Mouse (Mus musculus) CH12.LX (cell line): ENCODE measurements around the gene Matn4. TPM values are rescaled to one million over a fixed set of nuclear protein-coding genes. Genes with fewer than 3 reads are reported as not detected.

Experiments
- DNase-seq: peaks from one replicate; pipeline ENCODE4 v3.0.0-alpha.2; 2013; ENCODE audit errors: extremely low read depth
- H3K27ac ChIP-seq: 2 replicates; pipeline ENCODE4 v1.5.1; 2012; ENCODE audit warnings: low read depth, mild to moderate bottlenecking, control low read depth, moderate library complexity; ENCODE audit not compliant: insufficient read depth
- H3K27me3 ChIP-seq: replicated peaks from 2 replicates; pipeline ENCODE3; 2012; ENCODE audit warnings: inconsistent platforms
- H3K36me3 ChIP-seq, 2 experiments: replicated peaks in 1 of 2; 2 replicates each; pipeline versions ENCODE3 to v1.6.1; 2012; ENCODE audit warnings: inconsistent platforms in 1 of 2, low read length in 1 of 2, mild to moderate bottlenecking in 1 of 2, mixed read lengths in 1 of 2, moderate library complexity in 1 of 2; ENCODE audit not compliant: control insufficient read depth in 1 of 2, insufficient read depth in 1 of 2
- H3K4me1 ChIP-seq, 2 experiments: 2 replicates each; pipeline ENCODE4 v1.6.1; 2012; ENCODE audit warnings: inconsistent platforms in 1 of 2, moderate library complexity in 1 of 2; ENCODE audit not compliant: insufficient read depth in 2 of 2, control insufficient read depth in 1 of 2
- H3K4me2 ChIP-seq: 2 replicates; pipeline ENCODE4 v1.6.1; 2012; ENCODE audit warnings: low read depth, mild to moderate bottlenecking, control low read depth; ENCODE audit not compliant: poor library complexity, insufficient read depth, severe bottlenecking
- H3K4me3 ChIP-seq, 3 experiments: fragments of 150-350 bp in 1 of 3; sonication (generic) in 1 of 3; replicated peaks in 1 of 3; 2 replicates each; pipeline versions ENCODE3 to v1.5.1; 2011 to 2012; ENCODE audit warnings: low read depth in 2 of 3, low read length in 2 of 3, mild to moderate bottlenecking in 2 of 3, moderate library complexity in 2 of 3, control low read depth in 1 of 3, improper control_type of control experiment in 1 of 3, inconsistent platforms in 1 of 3, mixed read lengths in 1 of 3; ENCODE audit not compliant: poor library complexity in 1 of 3
- H3K79me2 ChIP-seq: replicated peaks from 2 replicates; pipeline ENCODE4 v1.6.1; 2012; ENCODE audit warnings: mild to moderate bottlenecking, moderate library complexity; ENCODE audit not compliant: control insufficient read depth, poor library complexity, insufficient read depth, severe bottlenecking; ENCODE audit errors: extremely low read depth
- H3K9ac ChIP-seq: 2 replicates; pipeline ENCODE4 v1.6.1; 2012; ENCODE audit warnings: low read depth, mild to moderate bottlenecking, control low read depth, moderate library complexity; ENCODE audit not compliant: insufficient read depth
- H3K9me3 ChIP-seq: replicated peaks from 2 replicates; pipeline ENCODE3; 2012; ENCODE audit warnings: low read length, inconsistent platforms, mixed read lengths
- BHLHE40 ChIP-seq: IDR thresholded peaks from 2 replicates; pipeline ENCODE4 v1.6.1; 2011; ENCODE audit warnings: mild to moderate bottlenecking, low read depth, low read length, improper control_type of control experiment
- EP300 ChIP-seq: IDR thresholded peaks from 2 replicates; pipeline ENCODE4 v1.6.1; 2011; ENCODE audit warnings: low read length, improper control_type of control experiment
- IRF4 ChIP-seq: IDR thresholded peaks from 2 replicates; pipeline ENCODE4 v1.6.1; 2014; ENCODE audit warnings: low read depth, mild to moderate bottlenecking, inconsistent platforms, low read length, improper control_type of control experiment
- JUND ChIP-seq: conservative IDR thresholded peaks from 2 replicates; pipeline ENCODE4 v1.6.1; 2011; ENCODE audit warnings: low read depth, low read length, improper control_type of control experiment
- MEF2A ChIP-seq: IDR thresholded peaks from 2 replicates; pipeline ENCODE4 v1.6.1; 2014; ENCODE audit warnings: low read depth, mild to moderate bottlenecking, inconsistent platforms, low read length, improper control_type of control experiment, borderline replicate concordance
- MXI1 ChIP-seq: IDR thresholded peaks from 2 replicates; pipeline ENCODE4 v1.6.1; 2011; ENCODE audit warnings: mild to moderate bottlenecking, low read depth, low read length, improper control_type of control experiment
- NRF1 ChIP-seq: IDR thresholded peaks from 2 replicates; pipeline ENCODE4 v1.6.1; 2014; ENCODE audit warnings: low read depth, mild to moderate bottlenecking, inconsistent platforms, low read length, improper control_type of control experiment, moderate library complexity
- PAX5 ChIP-seq: IDR thresholded peaks from 2 replicates; pipeline ENCODE4 v1.6.1; 2012; ENCODE audit warnings: low read length, inconsistent platforms, mixed read lengths
- POLR2A ChIP-seq: IDR thresholded peaks from 2 replicates; pipeline ENCODE4 v1.6.1; 2011; ENCODE audit warnings: low read depth, mild to moderate bottlenecking, improper control_type of control experiment, low read length
- RCOR1 ChIP-seq: conservative IDR thresholded peaks from 2 replicates; pipeline ENCODE4 v1.6.1; 2012; ENCODE audit warnings: low read depth, mild to moderate bottlenecking, inconsistent platforms, low read length, improper control_type of control experiment
- USF2 ChIP-seq: conservative IDR thresholded peaks from 2 replicates; pipeline ENCODE4 v1.6.1; 2011; ENCODE audit warnings: low read depth, low read length, improper control_type of control experiment
- ZNF384 ChIP-seq: IDR thresholded peaks from 2 replicates; pipeline ENCODE4 v1.6.1; 2012; ENCODE audit warnings: low read depth, low read length, improper control_type of control experiment, inconsistent platforms
- dilution Hi-C: fragments of 300-500 bp; cut with MboI; formaldehyde crosslinking; loops from 2 replicates; pipeline ENCODE4 v1.14.3; 2020; ENCODE audit warnings: low sequenced_read_pairs; ENCODE audit not compliant: extremely low pct_unique_long_range_greater_than_20kb, extremely low pct_ligation_motif_present
- in situ Hi-C: fragments of 300-500 bp; cut with MboI; formaldehyde crosslinking; loops from 3 replicates; pipeline ENCODE4 v1.14.3; 2019; ENCODE audit warnings: low sequenced_read_pairs, low pct_ligation_motif_present, low pct_unique_long_range_greater_than_20kb, mixed read lengths
- polyA plus RNA-seq: library from polyadenylated mRNA; unstranded; fragments of >175 nt; gene quantifications from 2 replicates; pipeline ENCODE4 v1.2.1, GENCODE M21; 2012; ENCODE audit warnings: low read depth; ENCODE audit not compliant: insufficient read length
- total RNA-seq, 2 experiments: library from RNA; depleted of rRNA; stranded (reverse); fragments of 300-350 nt in 1 of 2; fragments of >200 nt in 1 of 2; gene quantifications; 2 replicates each; pipeline ENCODE4 v1.2.3; 2012 to 2014

The Matn4 gene
- total and polyA plus RNA-seq, 3 experiments, result not detected

DNA sequence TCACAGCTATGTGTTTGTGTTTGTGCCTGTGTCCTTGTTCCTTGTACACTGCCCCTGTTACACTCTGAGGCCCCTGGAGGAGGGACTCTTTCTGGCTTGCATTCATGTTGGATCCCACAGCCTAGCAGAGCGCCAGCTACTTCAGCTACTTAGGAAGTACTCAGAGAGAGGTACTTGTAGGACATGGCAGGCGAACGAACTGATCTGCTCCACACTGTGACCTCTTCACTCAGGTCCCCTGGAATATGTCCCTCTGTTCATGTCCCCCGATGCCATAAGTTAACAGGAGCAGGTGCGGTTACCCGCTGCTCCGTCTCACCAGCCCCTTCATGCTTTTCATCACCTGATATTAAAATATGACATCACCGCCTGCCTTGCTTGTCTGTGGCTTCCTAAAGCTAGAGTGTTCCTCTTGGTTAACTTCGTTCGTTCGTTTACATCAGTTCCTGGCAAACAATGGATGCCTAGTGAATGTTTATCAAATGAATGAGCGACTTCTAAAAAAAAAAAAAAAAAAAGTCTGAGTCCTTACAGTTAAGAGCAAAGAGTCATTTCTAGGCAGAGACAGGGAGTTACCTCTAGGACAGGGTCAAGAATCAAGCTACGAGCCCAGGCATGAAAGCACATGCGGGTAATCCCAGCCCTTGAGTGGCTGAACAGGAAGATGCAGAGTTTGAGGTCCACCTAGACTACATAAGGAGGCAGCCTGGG is 48.2 kb upstream of the Matn4 start (continued):
- no peak for TF ChIP-seq EP300
- TF ChIP-seq, all 38 proteins: peak for 0

DNA sequence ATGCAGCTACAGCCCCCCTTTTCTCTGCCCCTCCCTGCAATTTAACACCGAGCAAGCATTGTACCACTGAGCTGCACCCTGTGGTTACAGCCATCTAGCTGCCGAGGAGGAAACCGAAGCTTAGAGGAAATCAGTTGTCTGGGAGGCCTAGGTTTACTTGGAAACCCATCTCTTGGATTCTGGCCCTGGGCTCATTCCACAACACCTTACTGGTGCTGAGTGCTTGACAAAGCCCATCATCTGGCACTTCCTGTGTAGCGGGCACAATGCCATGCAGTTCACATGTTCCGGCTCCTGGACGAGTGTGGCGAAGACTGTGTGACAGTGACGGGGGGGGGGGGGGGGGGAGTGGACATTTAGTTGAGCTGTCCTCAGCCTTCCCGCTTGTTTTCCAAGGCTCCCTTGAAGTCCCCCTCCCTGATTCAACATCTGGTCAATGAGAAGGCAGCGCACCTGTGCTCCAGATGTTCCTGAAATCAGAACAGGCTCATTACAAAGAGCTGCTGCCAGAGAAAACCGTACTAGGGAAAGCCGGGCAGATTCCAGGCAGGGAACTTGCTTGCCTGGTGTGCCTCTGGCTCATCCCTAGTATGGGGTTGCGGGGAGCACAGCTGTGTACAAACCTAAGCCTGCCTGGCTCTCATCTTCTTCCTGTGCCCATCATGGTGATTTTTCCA is 47.2 kb upstream of the Matn4 start:
- H3K36me3 ChIP-seq, result no peaks in the 10 kb centered on the region
- no peak overlapping the region for H3K4me3 ChIP-seq
- in situ Hi-C loops (no loop called here), dilution Hi-C loops (no loop called here)
- H3K4me1 ChIP-seq, result peaks cover 4 to 11% of the 10 kb centered on the region in 2 experiments
- no peaks in the 10 kb centered on the region for H3K79me2 ChIP-seq
- H3K27ac ChIP-seq, result no peak overlapping the region
- DNase-seq, result no peak
- no peak overlapping the region for H3K4me2 ChIP-seq
- H3K9ac ChIP-seq, result no peak overlapping the region
- peaks cover 46% of the 10 kb centered on the region for H3K27me3 ChIP-seq
- no peak for TF ChIP-seq MXI1
- no peak for TF ChIP-seq PAX5
- peaks cover 12% of the 10 kb centered on the region for H3K9me3 ChIP-seq

DNA sequence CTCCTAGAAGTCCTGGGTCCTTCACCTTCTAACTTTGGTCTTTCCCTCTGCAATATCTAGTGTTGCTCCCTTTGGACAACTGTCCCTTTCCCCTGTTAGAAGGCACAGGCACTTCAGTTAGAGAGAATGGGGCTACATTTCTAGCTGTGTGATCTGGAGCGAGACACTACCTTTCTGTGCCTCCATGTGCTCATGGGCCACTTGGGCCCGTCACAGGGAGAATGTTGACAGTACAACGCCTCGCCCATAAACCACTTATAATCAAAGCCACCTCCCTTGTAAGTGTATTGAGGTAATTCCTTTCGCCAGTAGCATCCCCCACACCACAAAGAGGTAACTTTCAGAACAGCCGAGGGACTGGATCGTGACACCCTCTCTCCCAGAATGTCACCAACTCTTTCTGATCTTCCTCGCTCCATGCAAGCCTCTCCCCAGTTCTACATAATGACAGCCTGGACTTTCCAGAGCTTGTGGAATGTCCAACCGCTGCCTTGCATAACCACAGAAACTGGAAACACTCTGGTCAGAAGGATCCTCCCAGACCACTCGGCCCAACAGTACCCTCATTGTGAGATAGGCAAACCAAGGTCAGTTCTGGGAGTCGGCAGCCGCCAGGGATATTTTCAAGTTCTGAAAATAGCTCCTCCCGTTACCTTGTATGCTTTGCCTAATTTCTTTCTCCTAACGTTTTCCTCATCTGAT is 44.5 kb upstream of the Matn4 start:
- H3K36me3 ChIP-seq, result no peaks in the 10 kb centered on the region
- H3K4me2 ChIP-seq, result no peak overlapping the region
- peaks cover 0 to 1% of the 10 kb centered on the region in 2 experiments; a peak in 1 of 4 replicates for H3K4me1 ChIP-seq
- no peak overlapping the region for H3K4me3 ChIP-seq
- H3K27ac ChIP-seq, result no peak overlapping the region
- no peak overlapping the region for H3K9ac ChIP-seq
- in situ Hi-C loops (no loop called here), dilution Hi-C loops (no loop called here)
- no peak for TF ChIP-seq BHLHE40
- no peak for TF ChIP-seq ZNF384
- no peak for TF ChIP-seq IRF4
- no peak for TF ChIP-seq POLR2A
- no peak for TF ChIP-seq USF2
- no peak for TF ChIP-seq RCOR1
- TF ChIP-seq NRF1, result no peak
- TF ChIP-seq JUND, result no peak
- TF ChIP-seq MEF2A, result no peak
- DNase-seq, result no peak
- peaks cover 57% of the 10 kb centered on the region for H3K27me3 ChIP-seq
- peaks cover 12% of the 10 kb centered on the region for H3K9me3 ChIP-seq
- H3K79me2 ChIP-seq, result no peaks in the 10 kb centered on the region
